Mouse (Mus musculus): ENCODE results near the gene Gm17402. TPM values are rescaled to one million over a fixed set of nuclear protein-coding genes. Genes with fewer than 3 reads are reported as not detected.
A peak's percentile ranks its signal among the peaks of the same experiment; 100 is the strongest.

Gene Gm17402
- polyA plus RNA-seq, 1 experiment, result not detected

DNA sequence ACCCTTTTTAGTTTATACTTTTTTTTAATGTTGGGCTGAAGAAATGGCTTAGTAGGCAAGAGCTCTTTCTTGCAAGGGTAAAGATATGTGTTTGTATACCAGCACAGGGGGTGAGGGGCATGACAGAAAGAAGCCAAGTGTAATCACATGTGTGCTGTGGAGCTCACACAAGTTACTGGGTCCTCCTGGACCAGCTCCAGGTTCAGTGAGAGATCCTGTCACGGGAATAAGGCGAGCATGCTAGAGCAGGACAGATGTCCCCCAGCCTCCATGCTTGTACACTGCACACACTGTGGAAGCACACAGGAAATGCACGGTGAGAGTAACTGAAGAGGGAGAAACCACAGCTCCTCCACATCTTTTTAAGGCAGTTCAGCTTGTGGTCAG, 22.2 kb downstream of the Gm17402 start:
- TF ChIP-seq CTCF (IDR thresholded peaks at IDR 0.05; ENCODE audit: extremely low read depth, insufficient read depth, low read length) (no peak), POLR2A (IDR thresholded peaks at IDR 0.05; ENCODE audit: extremely low read depth, insufficient read depth, low read length) (no peak)
- H3K27ac ChIP-seq (ENCODE audit: insufficient read depth, low read length), result no peak overlapping the region
- no peak overlapping the region for H3K4me3 ChIP-seq (ENCODE audit: insufficient read depth, low read length)
- H3K4me1 ChIP-seq (ENCODE audit: control insufficient read depth, insufficient read depth, low read length), result no peaks in the 10 kb centered on the region

DNA sequence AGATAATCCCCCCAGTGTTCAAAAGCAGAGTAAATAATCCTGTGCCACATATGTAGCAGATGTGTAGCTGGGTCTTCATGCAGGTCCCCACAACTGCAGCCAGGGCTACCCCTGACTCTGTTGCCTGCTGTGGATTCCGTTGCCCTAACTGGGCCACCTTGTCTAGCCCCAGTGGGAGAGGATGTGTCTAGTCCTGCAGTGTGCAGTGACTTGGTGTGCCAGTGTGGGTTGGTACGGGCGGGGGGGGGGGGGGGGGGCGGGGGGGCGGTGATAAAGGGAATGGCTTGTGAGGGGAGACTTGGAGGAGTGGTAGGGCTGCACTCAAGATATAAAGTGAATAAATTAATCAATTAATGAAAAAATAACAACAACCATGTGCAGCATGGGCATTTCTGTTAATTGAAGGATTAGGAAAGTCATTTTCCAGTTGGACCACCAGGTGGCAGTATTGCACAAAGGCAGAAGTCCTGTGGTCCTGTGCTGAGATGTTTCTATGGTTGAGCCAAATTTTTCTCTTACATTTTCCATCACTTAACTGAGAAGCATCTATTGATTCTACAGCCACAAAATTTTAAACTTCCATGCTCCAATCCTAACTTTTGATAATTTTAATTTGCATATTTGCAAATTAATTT, 22.7 kb downstream of the Gm17402 start:
- TF ChIP-seq POLR2A (IDR thresholded peaks at IDR 0.05; ENCODE audit: extremely low read depth, insufficient read depth, low read length) (no peak), CTCF (IDR thresholded peaks at IDR 0.05; ENCODE audit: extremely low read depth, insufficient read depth, low read length) (peak; percentile 78)
- Histone ChIP-seq H3K4me1 (ENCODE audit: control insufficient read depth, insufficient read depth, low read length) (no peaks in the 10 kb centered on the region), H3K4me3 (ENCODE audit: insufficient read depth, low read length) (no peak overlapping the region), H3K27ac (ENCODE audit: insufficient read depth, low read length) (no peak overlapping the region)

GRCm38 (mm10) chr3:67351406-67352127, 23.4 kb downstream of the Gm17402 start:
- H3K27ac ChIP-seq (ENCODE audit: insufficient read depth, low read length), result no peak overlapping the region
- no peaks in the 10 kb centered on the region for H3K4me1 ChIP-seq (ENCODE audit: control insufficient read depth, insufficient read depth, low read length)
- no peak for TF ChIP-seq POLR2A (IDR thresholded peaks at IDR 0.05; ENCODE audit: extremely low read depth, insufficient read depth, low read length)
- TF ChIP-seq CTCF (IDR thresholded peaks at IDR 0.05; ENCODE audit: extremely low read depth, insufficient read depth, low read length), result no peak
- H3K4me3 ChIP-seq (ENCODE audit: insufficient read depth, low read length), result no peak overlapping the region

- no peak for TF ChIP-seq POLR2A (IDR thresholded peaks at IDR 0.05; ENCODE audit: extremely low read depth, insufficient read depth, low read length)
- no peaks in the 10 kb centered on the region for H3K4me1 ChIP-seq (ENCODE audit: control insufficient read depth, insufficient read depth, low read length)
- H3K27ac ChIP-seq (ENCODE audit: insufficient read depth, low read length), result no peak overlapping the region
- no peak overlapping the region for H3K4me3 ChIP-seq (ENCODE audit: insufficient read depth, low read length)
Observed at GRCm38 (mm10) chr3:67346674-67347073, 28.3 kb downstream of the Gm17402 start.

GRCm38 (mm10) chr3:67344599-67344998, 30.4 kb downstream of the Gm17402 start:
- TF ChIP-seq CTCF (IDR thresholded peaks at IDR 0.05; ENCODE audit: extremely low read depth, insufficient read depth, low read length) (peak; percentile 80), POLR2A (IDR thresholded peaks at IDR 0.05; ENCODE audit: extremely low read depth, insufficient read depth, low read length) (no peak)
- Histone ChIP-seq H3K27ac (ENCODE audit: insufficient read depth, low read length) (no peak overlapping the region), H3K4me1 (ENCODE audit: control insufficient read depth, insufficient read depth, low read length) (no peaks in the 10 kb centered on the region), H3K4me3 (ENCODE audit: insufficient read depth, low read length) (no peak overlapping the region)

GRCm38 (mm10) chr3:67343004-67343662, 31.8 kb downstream of the Gm17402 start:
- TF ChIP-seq CTCF (IDR thresholded peaks at IDR 0.05; ENCODE audit: extremely low read depth, insufficient read depth, low read length), result peak; percentile 34
- no peak for TF ChIP-seq POLR2A (IDR thresholded peaks at IDR 0.05; ENCODE audit: extremely low read depth, insufficient read depth, low read length)
- no peak overlapping the region for H3K27ac ChIP-seq (ENCODE audit: insufficient read depth, low read length)
- no peaks in the 10 kb centered on the region for H3K4me1 ChIP-seq (ENCODE audit: control insufficient read depth, insufficient read depth, low read length)
- no peak overlapping the region for H3K4me3 ChIP-seq (ENCODE audit: insufficient read depth, low read length)

DNA sequence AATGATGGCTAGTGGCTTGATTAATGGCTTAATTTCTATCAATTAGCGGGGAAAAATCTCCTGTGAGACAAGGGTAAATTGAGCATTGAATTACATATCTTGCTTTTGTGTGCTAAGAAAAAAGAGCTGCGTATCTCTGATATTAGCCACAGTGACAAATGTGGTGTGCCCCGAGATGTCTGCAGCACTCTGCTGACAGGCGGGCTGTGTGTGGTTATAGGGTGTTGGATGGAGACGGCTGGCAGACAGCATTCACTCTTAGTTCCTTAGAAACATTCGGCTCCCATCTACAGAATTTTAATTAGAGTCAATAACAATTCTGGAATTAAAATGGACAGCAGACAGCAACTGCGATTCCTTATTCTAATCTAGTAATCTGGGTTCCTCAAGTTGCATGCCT, 34.0 kb downstream of the Gm17402 start:
- Histone ChIP-seq H3K4me1 (ENCODE audit: control insufficient read depth, insufficient read depth, low read length) (no peaks in the 10 kb centered on the region), H3K4me3 (ENCODE audit: insufficient read depth, low read length) (no peak overlapping the region), H3K27ac (ENCODE audit: insufficient read depth, low read length) (no peak overlapping the region)
- TF ChIP-seq CTCF (IDR thresholded peaks at IDR 0.05; ENCODE audit: extremely low read depth, insufficient read depth, low read length) (no peak), POLR2A (IDR thresholded peaks at IDR 0.05; ENCODE audit: extremely low read depth, insufficient read depth, low read length) (no peak)

GRCm38 (mm10) chr3:67339558-67339957, 35.4 kb downstream of the Gm17402 start:
- Histone ChIP-seq H3K4me1 (ENCODE audit: control insufficient read depth, insufficient read depth, low read length) (no peaks in the 10 kb centered on the region), H3K27ac (ENCODE audit: insufficient read depth, low read length) (no peak overlapping the region), H3K4me3 (ENCODE audit: insufficient read depth, low read length) (no peak overlapping the region)
- TF ChIP-seq CTCF (IDR thresholded peaks at IDR 0.05; ENCODE audit: extremely low read depth, insufficient read depth, low read length), result no peak
- TF ChIP-seq POLR2A (IDR thresholded peaks at IDR 0.05; ENCODE audit: extremely low read depth, insufficient read depth, low read length), result no peak

DNA sequence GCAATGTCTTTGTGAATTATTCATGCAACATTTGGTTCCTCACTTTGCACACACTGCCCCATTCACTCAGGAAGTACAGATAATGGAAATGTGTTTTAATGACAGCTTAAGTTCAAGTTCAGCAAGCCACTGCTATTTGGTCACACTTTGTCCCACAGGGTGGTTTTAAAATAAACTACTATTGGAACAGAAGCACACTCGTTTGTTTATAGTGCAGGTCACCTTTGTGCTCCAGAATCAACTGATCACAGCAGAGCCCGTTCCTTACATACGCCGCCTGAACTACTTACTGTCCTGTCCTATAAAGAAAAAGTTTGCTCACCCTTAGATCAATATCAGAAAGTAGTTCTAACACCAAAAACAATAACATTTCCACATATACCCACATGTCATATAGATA, 52.5 kb downstream of the Gm17402 start:
- H3K27ac ChIP-seq (ENCODE audit: insufficient read depth, low read length), result no peak overlapping the region
- no peak overlapping the region for H3K4me3 ChIP-seq (ENCODE audit: insufficient read depth, low read length)
- TF ChIP-seq CTCF (IDR thresholded peaks at IDR 0.05; ENCODE audit: extremely low read depth, insufficient read depth, low read length) (no peak), POLR2A (IDR thresholded peaks at IDR 0.05; ENCODE audit: extremely low read depth, insufficient read depth, low read length) (no peak)
- no peaks in the 10 kb centered on the region for H3K4me1 ChIP-seq (ENCODE audit: control insufficient read depth, insufficient read depth, low read length)

Other genes with a start within 250 kb of the Gm17402 start
- 1.4 and 1.9 TPM in 2 replicates for gene Mlf1, start 1.1 kb downstream of the Gm17402 start, polyA plus RNA-seq (2012; rRNA removed)
- 35.5 TPM in 2 replicates for gene Gfm1, start 54.9 kb upstream of the Gm17402 start, polyA plus RNA-seq (2012; rRNA removed)
- gene Lxn, start 88.8 kb upstream of the Gm17402 start, polyA plus RNA-seq (2012; rRNA removed), result 80.9 and 82.2 TPM in 2 replicates
- gene Rarres1, start 140.4 kb upstream of the Gm17402 start, polyA plus RNA-seq (2012; rRNA removed), result 1.0 and 1.3 TPM in 2 replicates
- gene Mfsd1, start 207.6 kb upstream of the Gm17402 start, polyA plus RNA-seq (2012; rRNA removed), result 23.5 and 24.5 TPM in 2 replicates